Mouse (Mus musculus): ENCODE results near the gene Insl5. TPM values are rescaled to one million over a fixed set of nuclear protein-coding genes. Genes with fewer than 3 reads are reported as not detected.

Insl5 gene
- polyA plus RNA-seq (2015; fragmentation: Nextera tagmentation; extraction: Ambion mirVana): 0.37 and 0.41 TPM in 2 replicates

DNA sequence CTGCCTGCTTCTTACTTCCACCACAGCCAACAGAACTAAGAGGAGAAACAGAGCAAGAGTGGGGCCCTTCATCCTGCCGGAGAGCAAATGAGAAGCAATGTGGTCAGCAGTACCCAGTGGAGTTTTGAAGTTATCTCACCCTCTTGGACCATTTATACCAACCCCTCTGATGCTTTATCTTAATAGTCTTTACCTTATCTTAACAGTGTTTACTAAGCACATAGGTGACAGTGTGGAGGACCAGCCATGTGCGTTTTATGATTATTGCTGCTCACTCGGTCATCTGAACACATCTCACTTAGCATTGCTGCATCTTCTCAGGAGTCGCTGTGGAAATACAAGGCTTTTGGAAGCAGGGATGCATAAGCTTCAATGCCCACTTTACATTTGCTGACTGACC, at the start of gene Insl5:
Gene Insl5 (minus strand): TSS at position 222 of the 400 bp plus-strand sequence.
- no peaks in the 10 kb centered on the region for H3K27me3 ChIP-seq (replicated peaks; ENCODE audit: control insufficient read depth, insufficient read depth, low read length)
- H3K9ac ChIP-seq (replicated peaks; ENCODE audit: low read depth, low read length): no peak within 1 kb of the TSS
- no peak within 1 kb of the TSS for H3K4me2 ChIP-seq (ENCODE audit: low read length)
- WGBS: 94% methylated on average over 4 of the region's 4 CpGs
- no peaks in the 10 kb centered on the region for H3K9me3 ChIP-seq (ENCODE audit: control insufficient read depth, low read length)
- H3K27ac ChIP-seq (ENCODE audit: low read length): no peak within 1 kb of the TSS
- H3K4me3 ChIP-seq (replicated peaks; ENCODE audit: low read length): no peak within 1 kb of the TSS
- H3K4me1 ChIP-seq (replicated peaks; ENCODE audit: control insufficient read depth, insufficient read depth, low read length): no peaks in the 10 kb centered on the region
- no peak for ATAC-seq
- H3K36me3 ChIP-seq (ENCODE audit: control insufficient read depth, insufficient read depth): no peaks in the 10 kb centered on the region

DNA sequence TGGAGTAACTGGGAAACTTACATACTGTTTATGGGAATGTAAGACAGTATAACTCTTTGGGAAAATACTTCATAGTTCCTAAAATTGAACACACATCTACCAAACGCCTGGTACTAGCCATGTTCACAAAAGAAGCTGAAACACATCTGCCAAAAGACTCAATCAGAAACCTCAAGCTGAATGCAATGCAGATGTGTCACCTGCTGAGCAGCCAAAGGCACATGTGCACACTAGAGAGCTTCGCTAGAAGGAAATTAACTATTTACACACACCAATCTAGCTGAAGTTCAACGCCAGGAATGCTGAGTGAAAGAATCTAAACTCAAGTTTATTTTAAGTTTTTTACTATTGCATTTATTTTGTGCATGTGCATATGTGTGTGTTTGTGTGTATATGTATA, 44.0 kb upstream of the Insl5 start:
- no peak overlapping the region for H3K9ac ChIP-seq (replicated peaks; ENCODE audit: low read depth, low read length)
- H3K4me1 ChIP-seq (replicated peaks; ENCODE audit: control insufficient read depth, insufficient read depth, low read length): no peaks in the 10 kb centered on the region
- no peak overlapping the region for H3K27ac ChIP-seq (ENCODE audit: low read length)
- H3K4me2 ChIP-seq (ENCODE audit: low read length): no peak overlapping the region
- H3K4me3 ChIP-seq (replicated peaks; ENCODE audit: low read length): no peak overlapping the region
- no peaks in the 10 kb centered on the region for H3K27me3 ChIP-seq (replicated peaks; ENCODE audit: control insufficient read depth, insufficient read depth, low read length)
- no peak for ATAC-seq
- 64% methylated on average over 3 of the region's 3 CpGs for WGBS
- H3K9me3 ChIP-seq (ENCODE audit: control insufficient read depth, low read length): no peaks in the 10 kb centered on the region
- H3K36me3 ChIP-seq (ENCODE audit: control insufficient read depth, insufficient read depth): no peaks in the 10 kb centered on the region

DNA sequence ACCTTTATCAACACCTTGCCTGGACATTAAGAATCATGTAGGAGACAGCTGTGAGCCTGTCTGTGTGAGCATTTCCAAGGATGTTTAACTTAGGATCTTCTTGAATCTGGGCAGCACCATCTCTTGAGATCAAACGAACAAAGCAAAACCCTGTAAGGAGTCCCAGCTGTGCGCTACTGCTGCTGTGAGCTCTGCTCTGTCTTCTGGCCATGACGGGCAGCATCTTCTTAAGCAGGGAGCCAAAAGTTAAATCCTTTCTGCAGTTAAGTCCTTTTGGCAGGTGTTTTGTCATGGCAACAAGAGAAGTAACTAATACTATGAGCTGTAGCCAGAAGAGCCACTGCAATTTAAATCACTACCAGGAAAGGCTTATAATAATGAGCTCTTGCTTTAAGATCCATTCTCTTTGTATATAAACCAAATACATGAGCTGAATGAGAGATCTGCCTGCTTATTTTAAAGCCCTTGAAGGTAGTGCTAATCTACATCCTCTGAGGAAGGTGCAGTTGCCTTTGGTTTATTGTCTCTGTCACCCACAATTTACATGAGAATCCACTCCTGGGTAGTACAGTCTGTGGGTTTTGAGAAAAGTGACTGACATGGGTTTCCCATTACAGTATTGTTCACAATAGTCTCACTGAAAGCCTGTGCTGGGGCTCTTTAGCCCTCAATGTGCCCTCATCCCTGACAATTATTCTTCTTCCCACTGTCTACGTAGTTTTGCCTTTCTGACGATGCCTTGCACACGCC, 41.4 kb upstream of the Insl5 start:
- H3K4me1 ChIP-seq (replicated peaks; ENCODE audit: control insufficient read depth, insufficient read depth, low read length): no peaks in the 10 kb centered on the region
- no peak overlapping the region for H3K4me2 ChIP-seq (ENCODE audit: low read length)
- no peaks in the 10 kb centered on the region for H3K27me3 ChIP-seq (replicated peaks; ENCODE audit: control insufficient read depth, insufficient read depth, low read length)
- H3K9me3 ChIP-seq (ENCODE audit: control insufficient read depth, low read length): no peaks in the 10 kb centered on the region
- ATAC-seq: no peak
- H3K4me3 ChIP-seq (replicated peaks; ENCODE audit: low read length): no peak overlapping the region
- H3K27ac ChIP-seq (ENCODE audit: low read length): no peak overlapping the region
- no peaks in the 10 kb centered on the region for H3K36me3 ChIP-seq (ENCODE audit: control insufficient read depth, insufficient read depth)
- H3K9ac ChIP-seq (replicated peaks; ENCODE audit: low read depth, low read length): no peak overlapping the region
- 38% methylated on average over 6 of the region's 6 CpGs for WGBS

DNA sequence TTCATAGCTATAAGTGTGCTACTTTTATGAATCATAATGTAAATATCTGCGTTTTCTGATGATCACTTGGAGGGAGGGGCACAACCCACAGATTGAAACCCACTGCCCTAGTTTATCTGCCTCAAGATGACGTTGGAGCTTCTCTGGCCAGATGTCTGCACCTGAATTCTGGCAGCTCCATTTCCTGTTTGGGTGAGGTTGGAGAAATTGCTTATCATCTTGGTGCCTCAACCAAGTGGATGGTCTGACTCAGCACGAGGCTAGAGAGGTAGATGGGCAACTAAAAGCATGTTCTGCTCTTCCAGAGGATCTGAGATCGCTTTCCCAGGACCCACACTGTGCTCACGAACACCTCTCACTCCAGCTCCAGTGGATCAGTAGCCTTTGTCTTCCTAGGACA, 38.3 kb upstream of the Insl5 start:
- no peak overlapping the region for H3K27ac ChIP-seq (ENCODE audit: low read length)
- no peak overlapping the region for H3K4me3 ChIP-seq (replicated peaks; ENCODE audit: low read length)
- H3K36me3 ChIP-seq (ENCODE audit: control insufficient read depth, insufficient read depth): no peaks in the 10 kb centered on the region
- H3K4me2 ChIP-seq (ENCODE audit: low read length): no peak overlapping the region
- no peak for ATAC-seq
- no peaks in the 10 kb centered on the region for H3K4me1 ChIP-seq (replicated peaks; ENCODE audit: control insufficient read depth, insufficient read depth, low read length)
- no peaks in the 10 kb centered on the region for H3K9me3 ChIP-seq (ENCODE audit: control insufficient read depth, low read length)
- WGBS: 87% methylated on average over 5 of the region's 5 CpGs
- no peak overlapping the region for H3K9ac ChIP-seq (replicated peaks; ENCODE audit: low read depth, low read length)
- H3K27me3 ChIP-seq (replicated peaks; ENCODE audit: control insufficient read depth, insufficient read depth, low read length): no peaks in the 10 kb centered on the region

DNA sequence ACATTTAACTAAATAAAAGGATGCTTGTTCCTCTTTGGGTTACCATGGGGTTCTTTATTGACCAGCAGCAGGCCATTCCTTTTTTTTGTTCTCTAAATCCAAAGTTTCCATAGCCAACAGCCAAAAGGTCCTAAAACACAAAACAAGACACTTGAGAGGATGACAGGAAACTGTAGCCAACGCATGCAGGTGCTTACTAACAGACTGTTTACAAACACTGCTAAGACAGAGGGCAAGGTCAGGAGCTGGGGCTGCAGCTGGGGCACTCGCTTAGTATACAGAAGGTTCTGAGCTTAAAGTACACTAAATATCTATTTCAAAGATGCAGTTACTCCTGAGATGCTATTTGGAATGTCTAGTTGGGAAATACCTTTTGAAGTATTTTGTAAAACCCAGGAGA, 37.8 kb upstream of the Insl5 start:
- Histone ChIP-seq H3K9me3 (ENCODE audit: control insufficient read depth, low read length) (no peaks in the 10 kb centered on the region), H3K36me3 (ENCODE audit: control insufficient read depth, insufficient read depth) (no peaks in the 10 kb centered on the region), H3K27me3 (replicated peaks; ENCODE audit: control insufficient read depth, insufficient read depth, low read length) (no peaks in the 10 kb centered on the region), H3K4me3 (replicated peaks; ENCODE audit: low read length) (no peak overlapping the region), H3K4me1 (replicated peaks; ENCODE audit: control insufficient read depth, insufficient read depth, low read length) (no peaks in the 10 kb centered on the region), H3K4me2 (ENCODE audit: low read length) (no peak overlapping the region), H3K9ac (replicated peaks; ENCODE audit: low read depth, low read length) (no peak overlapping the region), H3K27ac (ENCODE audit: low read length) (no peak overlapping the region)
- 78% methylated on average over 2 of the region's 2 CpGs for WGBS
- no peak for ATAC-seq

DNA sequence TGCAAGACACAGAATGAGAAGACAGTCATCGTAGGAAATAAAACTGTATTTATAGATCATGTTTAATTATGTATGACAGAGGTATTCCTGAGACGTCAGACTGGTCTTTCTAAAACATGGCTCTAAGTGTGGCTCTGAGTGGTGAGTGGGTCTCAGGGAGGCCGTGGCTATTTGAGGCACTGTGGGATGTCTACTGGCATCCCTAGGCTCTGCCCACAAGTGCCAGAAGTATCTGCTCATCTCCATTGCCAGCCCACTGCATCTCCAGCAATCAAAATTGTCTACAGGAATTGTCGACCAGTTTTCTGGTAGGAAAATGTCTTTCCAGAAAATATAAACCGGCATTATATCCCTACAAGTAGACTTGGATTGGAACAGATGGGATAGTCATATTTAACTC, 30.3 kb upstream of the Insl5 start:
- H3K27ac ChIP-seq (ENCODE audit: low read length): no peak overlapping the region
- no peak overlapping the region for H3K4me3 ChIP-seq (replicated peaks; ENCODE audit: low read length)
- 92% methylated on average over 5 of the region's 5 CpGs for WGBS
- H3K36me3 ChIP-seq (ENCODE audit: control insufficient read depth, insufficient read depth): no peaks in the 10 kb centered on the region
- no peak overlapping the region for H3K9ac ChIP-seq (replicated peaks; ENCODE audit: low read depth, low read length)
- H3K4me2 ChIP-seq (ENCODE audit: low read length): no peak overlapping the region
- no peaks in the 10 kb centered on the region for H3K9me3 ChIP-seq (ENCODE audit: control insufficient read depth, low read length)
- ATAC-seq: no peak
- H3K27me3 ChIP-seq (replicated peaks; ENCODE audit: control insufficient read depth, insufficient read depth, low read length): no peaks in the 10 kb centered on the region
- H3K4me1 ChIP-seq (replicated peaks; ENCODE audit: control insufficient read depth, insufficient read depth, low read length): no peaks in the 10 kb centered on the region

DNA sequence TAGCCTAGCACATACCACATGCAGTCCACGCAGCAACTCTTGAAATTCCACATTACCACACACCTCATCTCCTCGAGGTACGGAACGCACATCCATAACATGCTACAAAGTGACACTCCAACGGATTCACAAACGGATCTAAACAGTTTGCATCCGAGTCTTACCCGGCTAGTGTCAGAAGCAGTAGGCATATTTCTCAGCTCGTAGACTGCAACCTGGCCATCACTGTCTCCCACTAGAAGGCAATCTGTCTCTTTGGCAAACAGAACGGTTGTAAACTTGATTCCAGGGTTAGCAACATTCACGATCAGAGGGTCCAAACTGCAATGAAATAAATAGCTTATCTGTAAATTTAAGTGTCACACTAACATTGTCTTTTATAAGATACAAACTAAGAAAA, 21.4 kb upstream of the Insl5 start:
- ATAC-seq: no peak
- no peaks in the 10 kb centered on the region for H3K9me3 ChIP-seq (ENCODE audit: control insufficient read depth, low read length)
- H3K4me3 ChIP-seq (replicated peaks; ENCODE audit: low read length): no peak overlapping the region
- H3K36me3 ChIP-seq (ENCODE audit: control insufficient read depth, insufficient read depth): no peaks in the 10 kb centered on the region
- H3K27ac ChIP-seq (ENCODE audit: low read length): no peak overlapping the region
- no peak overlapping the region for H3K9ac ChIP-seq (replicated peaks; ENCODE audit: low read depth, low read length)
- no peak overlapping the region for H3K4me2 ChIP-seq (ENCODE audit: low read length)
- 83% methylated on average over 11 of the region's 11 CpGs for WGBS
- H3K4me1 ChIP-seq (replicated peaks; ENCODE audit: control insufficient read depth, insufficient read depth, low read length): no peaks in the 10 kb centered on the region
- no peaks in the 10 kb centered on the region for H3K27me3 ChIP-seq (replicated peaks; ENCODE audit: control insufficient read depth, insufficient read depth, low read length)

DNA sequence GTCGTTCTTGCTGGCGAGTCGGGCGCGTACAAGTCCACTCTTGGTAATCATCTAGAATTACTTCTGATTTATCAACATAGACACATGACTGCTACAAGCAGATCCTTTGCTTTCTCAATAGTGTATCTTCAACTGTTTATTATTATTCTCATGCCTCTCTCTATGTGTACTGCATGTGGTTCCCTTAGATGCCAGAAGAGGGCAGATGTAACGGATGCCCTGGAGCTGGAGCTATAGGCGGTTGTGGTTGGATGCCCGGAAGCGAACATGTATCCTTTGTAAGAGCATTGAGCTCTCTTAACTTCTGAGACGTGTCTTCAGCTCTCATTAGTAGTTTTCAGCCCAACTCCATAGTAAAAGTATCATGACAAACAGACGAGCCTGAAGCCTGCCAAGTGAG, 16.4 kb upstream of the Insl5 start:
- H3K27ac ChIP-seq (ENCODE audit: low read length): no peak overlapping the region
- H3K9me3 ChIP-seq (ENCODE audit: control insufficient read depth, low read length): no peaks in the 10 kb centered on the region
- no peaks in the 10 kb centered on the region for H3K4me1 ChIP-seq (replicated peaks; ENCODE audit: control insufficient read depth, insufficient read depth, low read length)
- no peak overlapping the region for H3K4me2 ChIP-seq (ENCODE audit: low read length)
- H3K36me3 ChIP-seq (ENCODE audit: control insufficient read depth, insufficient read depth): no peaks in the 10 kb centered on the region
- H3K9ac ChIP-seq (replicated peaks; ENCODE audit: low read depth, low read length): no peak overlapping the region
- H3K4me3 ChIP-seq (replicated peaks; ENCODE audit: low read length): no peak overlapping the region
- WGBS: 90% methylated on average over 11 of the region's 11 CpGs
- no peak for ATAC-seq
- no peaks in the 10 kb centered on the region for H3K27me3 ChIP-seq (replicated peaks; ENCODE audit: control insufficient read depth, insufficient read depth, low read length)

DNA sequence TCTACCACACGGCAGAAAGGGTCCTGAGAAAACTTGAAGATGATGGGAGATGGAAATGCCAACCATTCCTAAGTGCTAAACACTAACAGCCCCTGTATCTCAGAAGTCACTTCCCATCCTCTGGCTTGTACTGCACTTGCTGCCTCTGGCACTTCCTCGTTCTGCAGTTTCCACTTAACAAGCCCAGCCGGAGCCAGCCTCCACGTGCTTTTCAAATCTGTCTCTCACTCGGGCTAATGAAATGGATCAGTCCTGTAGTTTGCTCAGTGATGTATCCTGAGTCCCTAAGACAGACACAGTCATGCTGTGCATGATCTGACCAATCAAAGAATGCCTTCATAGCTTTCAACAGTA, 13.2 kb upstream of the Insl5 start:
- H3K4me1 ChIP-seq (replicated peaks; ENCODE audit: control insufficient read depth, insufficient read depth, low read length): no peaks in the 10 kb centered on the region
- H3K9me3 ChIP-seq (ENCODE audit: control insufficient read depth, low read length): no peaks in the 10 kb centered on the region
- no peaks in the 10 kb centered on the region for H3K36me3 ChIP-seq (ENCODE audit: control insufficient read depth, insufficient read depth)
- ATAC-seq: no peak
- H3K4me2 ChIP-seq (ENCODE audit: low read length): no peak overlapping the region
- WGBS: 75% methylated on average over 5 of the region's 5 CpGs
- H3K27ac ChIP-seq (ENCODE audit: low read length): no peak overlapping the region
- no peaks in the 10 kb centered on the region for H3K27me3 ChIP-seq (replicated peaks; ENCODE audit: control insufficient read depth, insufficient read depth, low read length)
- no peak overlapping the region for H3K4me3 ChIP-seq (replicated peaks; ENCODE audit: low read length)
- no peak overlapping the region for H3K9ac ChIP-seq (replicated peaks; ENCODE audit: low read depth, low read length)
